Mouse (Mus musculus): ENCODE measurements at regions not wholly inside any gene's neighbourhood (a gene's known extent, or its start where the extent isn't known, plus 50 kb on each side); places are given as distances from the start of the nearest gene placed in this dataset.

DNA sequence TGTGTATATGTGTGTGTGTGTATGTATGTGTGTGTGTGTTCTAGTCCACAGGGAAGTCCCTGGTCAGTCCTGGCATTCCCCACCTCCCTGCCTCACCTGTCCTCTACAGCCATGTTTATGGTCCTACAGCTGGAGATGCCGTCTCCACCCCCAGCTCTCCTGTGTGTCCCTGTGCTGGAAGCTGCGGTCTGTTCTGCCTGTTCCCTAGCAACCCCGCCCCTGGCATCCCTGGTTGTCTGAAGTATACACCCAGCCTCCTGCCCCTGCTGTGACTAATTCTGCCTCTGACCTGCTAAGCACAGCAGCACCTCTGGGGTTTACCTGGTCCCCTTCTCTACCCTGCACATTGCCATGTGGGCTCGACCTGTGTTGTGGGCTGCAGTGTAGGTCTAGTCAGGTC, 66.8 kb downstream of the Tpra1 start:
- TF ChIP-seq ZKSCAN1 (IDR thresholded peaks at IDR 0.05; ENCODE audit: borderline replicate concordance, low read depth, low read length): no peak
- TF ChIP-seq MAX (IDR thresholded peaks at IDR 0.05; ENCODE audit: low read length): no peak
- TF ChIP-seq USF2 (conservative IDR thresholded peaks at IDR 0.05; ENCODE audit: low read depth, low read length): no peak
- no peak for TF ChIP-seq KAT2A (IDR thresholded peaks at IDR 0.05; ENCODE audit: insufficient replicate concordance, low read length)
- TF ChIP-seq RAD21 (IDR thresholded peaks at IDR 0.05; ENCODE audit: low read depth, low read length): no peak
- no peak for TF ChIP-seq IRF4 (IDR thresholded peaks at IDR 0.05; ENCODE audit: low read depth, low read length)
- TF ChIP-seq HCFC1 (IDR thresholded peaks at IDR 0.05; ENCODE audit: low read depth, low read length): no peak
- TF ChIP-seq CHD1 (IDR thresholded peaks at IDR 0.05; ENCODE audit: low read depth, low read length): no peak
- no peak for TF ChIP-seq ETS1 (conservative IDR thresholded peaks at IDR 0.05; ENCODE audit: low read depth, low read length)
- TF ChIP-seq CHD2 (IDR thresholded peaks at IDR 0.05; ENCODE audit: low read length): no peak
- no peak for TF ChIP-seq USF1 (IDR thresholded peaks at IDR 0.05; ENCODE audit: low read depth, low read length)
- no peak for TF ChIP-seq MAFK (IDR thresholded peaks at IDR 0.05; ENCODE audit: insufficient replicate concordance, low read length)
- no peak for TF ChIP-seq TCF12 (IDR thresholded peaks at IDR 0.05; ENCODE audit: low read depth, low read length)

DNA sequence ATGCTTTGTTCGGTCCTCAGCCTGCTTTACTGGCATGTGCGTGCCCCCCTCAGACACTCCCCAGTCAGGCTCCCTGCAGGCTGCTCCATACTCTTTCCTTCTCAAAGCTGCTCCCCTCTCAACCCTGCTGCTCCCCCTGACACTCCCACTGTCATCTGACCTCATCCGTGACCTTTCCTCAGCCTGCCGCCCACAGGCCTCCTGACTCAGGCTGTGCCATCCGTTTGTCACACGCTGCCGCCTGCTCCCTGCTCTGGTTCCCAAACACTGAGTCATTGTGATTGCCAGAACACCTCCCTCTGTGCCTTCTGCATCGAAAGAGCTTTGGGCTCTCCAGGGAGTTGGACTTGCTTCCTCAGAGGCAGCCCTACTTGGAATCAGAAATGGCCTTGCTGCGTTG, 69.7 kb downstream of the Tpra1 start:
- no peaks in the 10 kb centered on the region for H3K9me3 ChIP-seq (replicated peaks; ENCODE audit: low read length)
- no peak for TF ChIP-seq ETS1 (conservative IDR thresholded peaks at IDR 0.05; ENCODE audit: low read depth, low read length)
- TF ChIP-seq MAZ (IDR thresholded peaks at IDR 0.05; ENCODE audit: low read depth, low read length): no peak
- no peak for TF ChIP-seq MEF2A (IDR thresholded peaks at IDR 0.05; ENCODE audit: borderline replicate concordance, low read depth, low read length)
- TF ChIP-seq RCOR1 (conservative IDR thresholded peaks at IDR 0.05; ENCODE audit: low read depth, low read length): no peak
- no peak for TF ChIP-seq UBTF (IDR thresholded peaks at IDR 0.05; ENCODE audit: low read depth, low read length)
- no peak for TF ChIP-seq JUND (conservative IDR thresholded peaks at IDR 0.05; ENCODE audit: low read depth, low read length)
- TF ChIP-seq MYC (IDR thresholded peaks at IDR 0.05; ENCODE audit: low read depth, low read length): no peak
- no peak for TF ChIP-seq BHLHE40 (IDR thresholded peaks at IDR 0.05; ENCODE audit: low read depth, low read length)
- no peak for TF ChIP-seq SIN3A (IDR thresholded peaks at IDR 0.05; ENCODE audit: low read length)
- no peak for TF ChIP-seq EP300 (IDR thresholded peaks at IDR 0.05; ENCODE audit: low read length)
- TF ChIP-seq POLR2A (IDR thresholded peaks at IDR 0.05; ENCODE audit: low read depth, low read length): no peak
- TF ChIP-seq ZMIZ1 (IDR thresholded peaks at IDR 0.05; ENCODE audit: low read depth, low read length): no peak
- no peak for TF ChIP-seq NELFE (IDR thresholded peaks at IDR 0.05; ENCODE audit: low read depth, low read length)
- no peak for TF ChIP-seq IRF4 (IDR thresholded peaks at IDR 0.05; ENCODE audit: low read depth, low read length)
- TF ChIP-seq MAFK (IDR thresholded peaks at IDR 0.05; ENCODE audit: insufficient replicate concordance, low read length): no peak
- TF ChIP-seq KAT2A (IDR thresholded peaks at IDR 0.05; ENCODE audit: insufficient replicate concordance, low read length): no peak
- TF ChIP-seq RAD21 (IDR thresholded peaks at IDR 0.05; ENCODE audit: low read depth, low read length): no peak
- no peak overlapping the region for H3K27ac ChIP-seq (ENCODE audit: insufficient read depth, low read depth)
- no peak for DNase-seq (ENCODE audit: extremely low read depth)
- H3K27me3 ChIP-seq (replicated peaks): no peaks in the 10 kb centered on the region
- H3K4me3 ChIP-seq (replicated peaks in 1 of 3; ENCODE audit: low read depth in 2 of 3, low read length in 2 of 3, poor library complexity in 1 of 3): no peak overlapping the region
- peaks cover 0 to 14% of the 10 kb centered on the region in 2 experiments; a peak in 1 of 4 replicates for H3K4me1 ChIP-seq (ENCODE audit: control insufficient read depth in 1 of 2, insufficient read depth in 2 of 2)
- H3K4me2 ChIP-seq (ENCODE audit: insufficient read depth, low read depth, poor library complexity, severe bottlenecking): no peak overlapping the region
- dilution Hi-C loops (cut with MboI; ENCODE audit: extremely low pct_ligation_motif_present, extremely low pct_unique_long_range_greater_than_20kb, low sequenced_read_pairs): no loop called here
- no peaks in the 10 kb centered on the region for H3K79me2 ChIP-seq (replicated peaks; ENCODE audit: control insufficient read depth, extremely low read depth, insufficient read depth, poor library complexity, severe bottlenecking)
- no peaks in the 10 kb centered on the region for H3K36me3 ChIP-seq (replicated peaks in 1 of 2; ENCODE audit: control insufficient read depth in 1 of 2, insufficient read depth in 1 of 2, low read length in 1 of 2)
- H3K9ac ChIP-seq (ENCODE audit: insufficient read depth, low read depth): no peak overlapping the region
- in situ Hi-C loops (cut with MboI; ENCODE audit: low pct_ligation_motif_present, low pct_unique_long_range_greater_than_20kb, low sequenced_read_pairs): no loop called here

More for the DNA sequence above, 66.8 kb downstream of the Tpra1 start:
- dilution Hi-C loops (cut with MboI; ENCODE audit: extremely low pct_ligation_motif_present, extremely low pct_unique_long_range_greater_than_20kb, low sequenced_read_pairs): no loop called here
- in situ Hi-C loops (cut with MboI; ENCODE audit: low pct_ligation_motif_present, low pct_unique_long_range_greater_than_20kb, low sequenced_read_pairs): loop anchor here (5.0 kb wide), 1 partner anchor 37 kb away; no protein-coding TSS in a partner anchor
- no peak overlapping the region for H3K4me2 ChIP-seq (ENCODE audit: insufficient read depth, low read depth, poor library complexity, severe bottlenecking)
- H3K79me2 ChIP-seq (replicated peaks; ENCODE audit: control insufficient read depth, extremely low read depth, insufficient read depth, poor library complexity, severe bottlenecking): no peaks in the 10 kb centered on the region
- no peak for DNase-seq (ENCODE audit: extremely low read depth)
- no peak overlapping the region for H3K9ac ChIP-seq (ENCODE audit: insufficient read depth, low read depth)
- H3K9me3 ChIP-seq (replicated peaks; ENCODE audit: low read length): no peaks in the 10 kb centered on the region
- no peaks in the 10 kb centered on the region for H3K36me3 ChIP-seq (replicated peaks in 1 of 2; ENCODE audit: control insufficient read depth in 1 of 2, insufficient read depth in 1 of 2, low read length in 1 of 2)
- H3K4me1 ChIP-seq (ENCODE audit: control insufficient read depth in 1 of 2, insufficient read depth in 2 of 2): peaks cover 4 to 34% of the 10 kb centered on the region in 2 experiments
- H3K27ac ChIP-seq (ENCODE audit: insufficient read depth, low read depth): no peak overlapping the region
- no peak overlapping the region for H3K4me3 ChIP-seq (replicated peaks in 1 of 3; ENCODE audit: low read depth in 2 of 3, low read length in 2 of 3, poor library complexity in 1 of 3)
- H3K27me3 ChIP-seq (replicated peaks): no peaks in the 10 kb centered on the region

Data from CH12.LX (cell line).